Mouse (Mus musculus) stomach, embryonic 14.5 days (tissue): ENCODE measurements around the gene Slc25a25. TPM values are rescaled to one million over a fixed set of nuclear protein-coding genes. Genes with fewer than 3 reads are reported as not detected.

Experiments used
- ATAC-seq: fragments of 200-750 bp; cut with Nextera tagmentation; 2 replicates; pipeline ENCODE4 v1.8.0; 2017; ENCODE audit warnings: low read depth, moderate TSS enrichment; ENCODE audit not compliant: insufficient number of reproducible peaks, insufficient read depth, low FRiP score
- H3K27ac ChIP-seq: fragments of 300-500 bp; sonication (generic); 2 replicates; pipeline ENCODE4 v1.5.1; 2014; ENCODE audit warnings: mild to moderate bottlenecking, low read length, moderate library complexity, mixed read lengths
- H3K27me3 ChIP-seq: fragments of 300-500 bp; sonication (generic); 2 replicates; pipeline ENCODE4 v1.6.1; 2014; ENCODE audit warnings: low read length, control low read depth, mixed read lengths; ENCODE audit not compliant: control insufficient read depth, insufficient read depth
- H3K36me3 ChIP-seq: fragments of 300-500 bp; sonication (generic); 2 replicates; pipeline ENCODE4 v1.6.1; 2014; ENCODE audit warnings: mild to moderate bottlenecking, control low read depth, low read length, moderate library complexity, mixed read lengths; ENCODE audit not compliant: control insufficient read depth, insufficient read depth
- H3K4me1 ChIP-seq: fragments of 300-500 bp; sonication (generic); 2 replicates; pipeline ENCODE4 v1.6.1; 2014; ENCODE audit warnings: low read length, control low read depth, mixed read lengths; ENCODE audit not compliant: control insufficient read depth, insufficient read depth
- H3K4me2 ChIP-seq: fragments of 300-500 bp; sonication (generic); replicated peaks from 2 replicates; pipeline ENCODE4 v1.6.1; 2014; ENCODE audit warnings: low read depth, low read length, control low read depth
- H3K4me3 ChIP-seq: fragments of 300-500 bp; sonication (generic); 2 replicates; pipeline ENCODE4 v1.5.1; 2014; ENCODE audit warnings: low read depth, low read length, control low read depth
- H3K9ac ChIP-seq: fragments of 300-500 bp; sonication (generic); replicated peaks from 2 replicates; pipeline ENCODE4 v1.6.1; 2014; ENCODE audit warnings: low read depth, mild to moderate bottlenecking, control low read depth, low read length, moderate library complexity, mixed read lengths
- H3K9me3 ChIP-seq: fragments of 300-500 bp; sonication (generic); 2 replicates; pipeline ENCODE4 v1.6.1; 2016; ENCODE audit warnings: low read depth, low read length, control low read depth; ENCODE audit not compliant: control insufficient read depth
- WGBS: fragments of 180-500 bp; shearing (Covaris S2); extraction: QIAGEN DNeasy Blood & Tissue Kit; methylation state at CpG from one replicate; pipeline ENCODE4 v1.1.7; 2014; 5-methylcytosine and 5-hydroxymethylcytosine counted together
- polyA plus RNA-seq: library from polyadenylated mRNA; unstranded; fragments of >200 nt; fragmentation: Nextera tagmentation; extraction: Ambion mirVana; gene quantifications from 2 replicates; pipeline ENCODE4 v1.2.1, GENCODE M21; 2014

The Slc25a25 gene
- polyA plus RNA-seq, 1 experiment from 2014 or later, result 13.7 TPM

- Histone ChIP-seq H3K9me3 (no peaks in the 10 kb centered on the region), H3K4me2 (no peak overlapping the region), H3K36me3 (peaks cover 3% of the 10 kb centered on the region; the same call in 1 of the 2 replicates), H3K4me3 (no peak overlapping the region), H3K27ac (no peak overlapping the region), H3K27me3 (no peaks in the 10 kb centered on the region), H3K4me1 (peaks cover 14% of the 10 kb centered on the region; the same call in 1 of the 2 replicates), H3K9ac (no peak overlapping the region)
- 59% methylated on average over 5 of the region's 5 CpGs for WGBS
- no peak for ATAC-seq
Observed at GRCm38 (mm10) chr2:32453641-32454303, 2.5 kb upstream of the Slc25a25 start.

GRCm38 (mm10) chr2:32452441-32452971, 1.3 kb upstream of the Slc25a25 start:
- no peaks in the 10 kb centered on the region for H3K27me3 ChIP-seq
- peaks cover 16% of the 10 kb centered on the region for H3K4me1 ChIP-seq
- WGBS, result 89% methylated on average over 16 of the region's 16 CpGs
- peak overlapping the region; percentile 40 for H3K4me2 ChIP-seq
- ATAC-seq, result no peak
- H3K9me3 ChIP-seq, result no peaks in the 10 kb centered on the region
- H3K36me3 ChIP-seq, result peaks cover 3% of the 10 kb centered on the region; the same call in 1 of the 2 replicates
- no peak overlapping the region for H3K9ac ChIP-seq
- H3K27ac ChIP-seq, result peak overlapping the region; percentile 70
- H3K4me3 ChIP-seq, result peak overlapping the region; percentile 21; the same call in 1 of the 2 replicates

- Histone ChIP-seq H3K4me3 (peak overlapping the region; percentile 82), H3K27me3 (no peaks in the 10 kb centered on the region), H3K4me1 (peaks cover 20% of the 10 kb centered on the region), H3K9me3 (no peaks in the 10 kb centered on the region), H3K27ac (peak overlapping the region; percentile 96), H3K4me2 (peak overlapping the region; percentile 86), H3K9ac (no peak overlapping the region), H3K36me3 (peaks cover 3% of the 10 kb centered on the region; the same call in 1 of the 2 replicates)
- ATAC-seq, result peak; percentile 95
- 0% methylated on average over 25 of the region's 25 CpGs for WGBS
Observed at GRCm38 (mm10) chr2:32451870-32452372, 676 bp upstream of the Slc25a25 start.

GRCm38 (mm10) chr2:32449761-32450754, 1.2 kb downstream of the Slc25a25 start, which contains the start of gene Naif1:
Gene Naif1 (plus strand): TSS chr2:32450457.
- Histone ChIP-seq H3K4me1 (peaks cover 20% of the 10 kb centered on the region), H3K4me3 (peak within 1 kb of the TSS; percentile 82), H3K36me3 (peaks cover 1% of the 10 kb centered on the region; the same call in 1 of the 2 replicates), H3K9me3 (no peaks in the 10 kb centered on the region), H3K27ac (peak within 1 kb of the TSS; percentile 96), H3K27me3 (no peaks in the 10 kb centered on the region), H3K4me2 (peak within 1 kb of the TSS; percentile 86), H3K9ac (peak within 1 kb of the TSS; percentile 76)
- ATAC-seq, result no peak
- WGBS, result 71% methylated on average over 15 of the region's 15 CpGs

- H3K36me3 ChIP-seq, result no peaks in the 10 kb centered on the region
- H3K27ac ChIP-seq, result peak overlapping the region; percentile 45; the same call in 1 of the 2 replicates
- WGBS, result 73% methylated on average over 1 of the region's 1 CpGs
- H3K4me2 ChIP-seq, result no peak overlapping the region
- H3K27me3 ChIP-seq, result no peaks in the 10 kb centered on the region
- H3K9me3 ChIP-seq, result no peaks in the 10 kb centered on the region
- no peak overlapping the region for H3K4me3 ChIP-seq
- H3K4me1 ChIP-seq, result peaks cover 15% of the 10 kb centered on the region
- ATAC-seq, result no peak
- no peak overlapping the region for H3K9ac ChIP-seq
Observed at GRCm38 (mm10) chr2:32448480-32448879, 2.8 kb downstream of the Slc25a25 start.

GRCm38 (mm10) chr2:32447264-32447936, 3.8 kb downstream of the Slc25a25 start:
- H3K4me3 ChIP-seq, result no peak overlapping the region
- H3K4me2 ChIP-seq, result peak overlapping the region; percentile 14; the same call in 1 of the 2 replicates
- no peak for ATAC-seq

GRCm38 (mm10) chr2:32445535-32445934, 5.7 kb downstream of the Slc25a25 start:
- Histone ChIP-seq H3K4me1 (peaks cover 8% of the 10 kb centered on the region), H3K27ac (no peak overlapping the region), H3K9me3 (no peaks in the 10 kb centered on the region), H3K4me3 (no peak overlapping the region), H3K4me2 (no peak overlapping the region), H3K36me3 (no peaks in the 10 kb centered on the region), H3K27me3 (no peaks in the 10 kb centered on the region), H3K9ac (no peak overlapping the region)
- WGBS, result 74% methylated on average over 1 of the region's 1 CpGs
- ATAC-seq, result no peak

More at GRCm38 (mm10) chr2:32447264-32447936, 3.8 kb downstream of the Slc25a25 start:
- Histone ChIP-seq H3K9ac (no peak overlapping the region), H3K27me3 (no peaks in the 10 kb centered on the region), H3K36me3 (no peaks in the 10 kb centered on the region), H3K27ac (peak overlapping the region; percentile 86), H3K9me3 (no peaks in the 10 kb centered on the region), H3K4me1 (peaks cover 10% of the 10 kb centered on the region)
- 49% methylated on average over 9 of the region's 9 CpGs for WGBS
